Mouse (Mus musculus): Measurements from ENCODE around the gene Slc15a2. TPM values are rescaled to one million over a fixed set of nuclear protein-coding genes. Genes with fewer than 3 reads are reported as not detected.

The Slc15a2 gene
- total and polyA plus RNA-seq, 3 experiments: 1.6 to 144 (median 111) TPM

DNA sequence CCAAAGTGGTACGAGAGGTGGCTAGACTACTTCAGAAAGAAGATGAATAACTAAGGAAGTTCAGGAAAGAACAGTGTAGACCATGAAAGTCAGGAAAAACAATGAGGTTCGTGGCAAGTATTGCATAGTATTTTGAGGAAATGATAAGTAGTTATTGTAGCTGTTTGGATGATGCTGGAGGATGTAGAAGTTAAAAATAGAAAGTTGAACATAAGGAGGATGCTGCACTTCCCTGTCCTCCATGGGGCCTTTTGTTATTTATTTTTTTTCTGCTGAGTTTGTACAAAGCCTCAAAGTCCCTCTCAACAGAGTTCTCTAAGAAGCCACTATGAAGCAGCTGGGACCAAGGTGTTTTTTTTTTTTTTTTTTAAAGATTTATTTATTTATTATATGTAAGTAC is 37.0 kb downstream of the Slc15a2 start:
- no peak for DNase-seq (ENCODE audit: low spot score)
- H3K27me3 ChIP-seq (ENCODE audit: insufficient read depth, low read length): no peaks in the 10 kb centered on the region

DNA sequence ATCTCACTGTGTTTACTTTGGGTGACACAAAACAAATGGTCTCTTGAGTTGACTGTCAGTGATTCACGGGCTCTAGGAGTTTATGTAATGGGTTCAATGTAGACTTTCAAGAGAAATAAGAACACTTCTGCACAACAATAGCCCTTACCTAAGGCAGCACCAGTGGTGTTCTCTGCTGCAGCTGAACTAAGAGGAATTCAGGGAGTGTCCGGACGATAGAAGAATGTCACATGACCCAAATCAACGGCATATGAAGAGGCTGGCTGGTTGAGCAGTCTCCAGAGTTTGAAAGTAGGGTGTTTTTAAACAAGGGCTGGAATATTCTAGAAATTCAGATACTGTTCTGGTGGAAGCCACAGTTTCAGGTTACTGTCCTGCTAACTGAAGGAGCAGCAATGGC is 37.7 kb downstream of the Slc15a2 start:
- Histone ChIP-seq H3K4me3 (ENCODE audit: low read depth, low read length) (no peak overlapping the region), H3K36me3 (replicated peaks) (peaks cover 26% of the 10 kb centered on the region), H3K27me3 (ENCODE audit: insufficient read depth, low read length) (no peaks in the 10 kb centered on the region), H3K9me3 (replicated peaks) (no peaks in the 10 kb centered on the region), H3K4me1 (ENCODE audit: insufficient read depth, low read depth, low read length) (peaks cover 6% of the 10 kb centered on the region)
- ATAC-seq (ENCODE audit: extremely low read depth, insufficient number of reproducible peaks, low FRiP score, poor library complexity, severe bottlenecking) (no peak), DNase-seq (ENCODE audit: low spot score) (no peak)
- TF ChIP-seq POLR2AphosphoS5 (IDR thresholded peaks at IDR 0.05; ENCODE audit: insufficient replicate concordance, low read depth, low read length) (no peak), CTCF (IDR thresholded peaks at IDR 0.05; ENCODE audit: low read depth, low read length) (no peak), GATA2 (IDR thresholded peaks at IDR 0.05; ENCODE audit: borderline replicate concordance, low read depth, low read length) (no peak), TAL1 (conservative IDR thresholded peaks at IDR 0.05; ENCODE audit: low read depth, low read length) (no peak), GATA1 (IDR thresholded peaks at IDR 0.05; ENCODE audit: borderline replicate concordance, low read length) (no peak)

More for the DNA sequence above, 37.0 kb downstream of the Slc15a2 start:
- no peak for ATAC-seq (ENCODE audit: extremely low read depth, insufficient number of reproducible peaks, low FRiP score, poor library complexity, severe bottlenecking)
- H3K4me3 ChIP-seq (ENCODE audit: low read depth, low read length): no peak overlapping the region
- TF ChIP-seq CTCF (IDR thresholded peaks at IDR 0.05; ENCODE audit: low read depth, low read length) (no peak), GATA1 (IDR thresholded peaks at IDR 0.05; ENCODE audit: borderline replicate concordance, low read length) (no peak), GATA2 (IDR thresholded peaks at IDR 0.05; ENCODE audit: borderline replicate concordance, low read depth, low read length) (no peak), TAL1 (conservative IDR thresholded peaks at IDR 0.05; ENCODE audit: low read depth, low read length) (no peak), POLR2AphosphoS5 (IDR thresholded peaks at IDR 0.05; ENCODE audit: insufficient replicate concordance, low read depth, low read length) (no peak)
- peaks cover 29% of the 10 kb centered on the region for H3K36me3 ChIP-seq (replicated peaks)
- peaks cover 9% of the 10 kb centered on the region for H3K4me1 ChIP-seq (ENCODE audit: insufficient read depth, low read depth, low read length)
- H3K9me3 ChIP-seq (replicated peaks): no peaks in the 10 kb centered on the region

DNA sequence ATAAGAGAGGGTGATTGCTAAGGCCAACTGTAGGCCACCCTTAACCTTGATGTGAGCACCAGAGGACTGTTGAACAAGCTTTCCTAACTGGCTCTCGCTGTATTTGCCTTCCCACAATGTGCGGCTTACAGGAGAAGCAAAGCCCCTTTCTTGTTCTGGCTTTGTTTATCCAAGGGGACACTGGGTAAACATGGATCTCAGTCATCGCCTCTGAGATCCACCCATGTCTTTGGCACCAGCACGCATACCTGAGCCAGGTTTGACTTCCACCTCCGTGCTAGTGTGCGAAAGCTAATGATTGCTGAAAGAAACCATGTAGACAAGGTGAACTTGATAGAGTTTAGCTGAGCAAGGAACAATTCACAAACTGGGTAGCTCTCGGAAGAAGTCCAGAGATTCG is 41.2 kb downstream of the Slc15a2 start:
- DNase-seq (ENCODE audit: low spot score): no peak
- no peak for TF ChIP-seq TAL1 (conservative IDR thresholded peaks at IDR 0.05; ENCODE audit: low read depth, low read length)
- TF ChIP-seq GATA1 (IDR thresholded peaks at IDR 0.05; ENCODE audit: borderline replicate concordance, low read length): no peak
- TF ChIP-seq POLR2AphosphoS5 (IDR thresholded peaks at IDR 0.05; ENCODE audit: insufficient replicate concordance, low read depth, low read length): no peak
- TF ChIP-seq CTCF (IDR thresholded peaks at IDR 0.05; ENCODE audit: low read depth, low read length): no peak
- TF ChIP-seq GATA2 (IDR thresholded peaks at IDR 0.05; ENCODE audit: borderline replicate concordance, low read depth, low read length): no peak
- H3K36me3 ChIP-seq (replicated peaks): peaks cover 3% of the 10 kb centered on the region
- ATAC-seq (ENCODE audit: extremely low read depth, insufficient number of reproducible peaks, low FRiP score, poor library complexity, severe bottlenecking): no peak
- no peaks in the 10 kb centered on the region for H3K4me1 ChIP-seq (ENCODE audit: insufficient read depth, low read depth, low read length)
- no peak overlapping the region for H3K4me3 ChIP-seq (ENCODE audit: low read depth, low read length)
- H3K27me3 ChIP-seq (ENCODE audit: insufficient read depth, low read length): no peaks in the 10 kb centered on the region
- no peaks in the 10 kb centered on the region for H3K9me3 ChIP-seq (replicated peaks)

DNA sequence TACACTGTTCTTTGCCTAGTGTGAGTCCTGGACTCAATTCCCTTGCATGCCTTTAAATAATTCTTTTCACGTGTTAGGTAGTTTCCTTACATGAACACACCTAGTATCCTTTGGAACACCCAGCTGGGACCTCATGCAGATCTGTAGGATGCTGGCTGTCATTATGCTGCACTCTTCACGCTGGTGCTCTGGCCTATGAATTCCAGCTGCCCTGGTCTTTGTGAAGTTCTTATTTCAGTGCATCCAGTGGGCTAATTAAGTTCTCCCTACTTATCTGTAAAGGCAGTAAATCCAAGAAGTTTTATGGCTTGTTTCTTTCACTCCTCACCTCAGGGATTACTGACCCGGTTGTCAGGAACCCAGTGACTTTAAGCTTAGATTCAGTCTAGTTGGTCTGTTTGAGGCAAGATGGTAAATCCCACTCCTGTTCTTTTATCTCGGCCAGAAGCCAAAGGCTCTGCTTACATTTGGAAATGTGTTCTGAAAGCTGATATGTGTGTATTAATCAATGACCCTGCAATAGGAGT is 45.3 kb downstream of the Slc15a2 start:
- no peak for TF ChIP-seq GATA2 (IDR thresholded peaks at IDR 0.05; ENCODE audit: borderline replicate concordance, low read depth, low read length)
- TF ChIP-seq GATA1 (IDR thresholded peaks at IDR 0.05; ENCODE audit: borderline replicate concordance, low read length): no peak
- TF ChIP-seq TAL1 (conservative IDR thresholded peaks at IDR 0.05; ENCODE audit: low read depth, low read length): no peak
- no peak for TF ChIP-seq CTCF (IDR thresholded peaks at IDR 0.05; ENCODE audit: low read depth, low read length)
- TF ChIP-seq POLR2AphosphoS5 (IDR thresholded peaks at IDR 0.05; ENCODE audit: insufficient replicate concordance, low read depth, low read length): no peak
- Histone ChIP-seq H3K4me3 (ENCODE audit: low read depth, low read length) (no peak overlapping the region), H3K9me3 (replicated peaks) (no peaks in the 10 kb centered on the region), H3K4me1 (ENCODE audit: insufficient read depth, low read depth, low read length) (no peaks in the 10 kb centered on the region), H3K36me3 (replicated peaks) (no peaks in the 10 kb centered on the region), H3K27me3 (ENCODE audit: insufficient read depth, low read length) (peaks cover 3% of the 10 kb centered on the region)
- ATAC-seq (ENCODE audit: extremely low read depth, insufficient number of reproducible peaks, low FRiP score, poor library complexity, severe bottlenecking) (no peak), DNase-seq (ENCODE audit: low spot score) (no peak)

DNA sequence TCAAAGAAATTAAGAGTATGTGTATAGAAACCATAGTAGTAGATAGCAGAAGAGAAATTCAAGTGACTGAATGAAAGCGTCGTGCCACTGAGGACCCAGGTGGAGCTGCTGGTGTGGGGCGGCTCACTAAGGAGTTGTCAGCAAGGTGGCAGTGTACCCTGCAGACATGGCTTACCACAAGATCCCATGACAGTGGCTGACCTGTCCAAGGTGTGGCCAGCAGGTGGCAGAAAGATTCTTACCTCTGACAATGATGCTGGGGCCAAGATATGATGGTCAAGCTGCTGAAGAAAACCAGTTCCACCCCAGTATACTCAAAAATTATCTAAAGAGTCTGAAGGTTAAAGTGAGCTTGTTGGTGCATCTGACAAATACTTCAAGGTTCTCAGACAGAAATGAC is 49.3 kb downstream of the Slc15a2 start:
- no peaks in the 10 kb centered on the region for H3K4me1 ChIP-seq (ENCODE audit: insufficient read depth, low read depth, low read length)
- no peak for ATAC-seq (ENCODE audit: extremely low read depth, insufficient number of reproducible peaks, low FRiP score, poor library complexity, severe bottlenecking)
- H3K36me3 ChIP-seq (replicated peaks): no peaks in the 10 kb centered on the region
- no peak for TF ChIP-seq CTCF (IDR thresholded peaks at IDR 0.05; ENCODE audit: low read depth, low read length)
- TF ChIP-seq GATA2 (IDR thresholded peaks at IDR 0.05; ENCODE audit: borderline replicate concordance, low read depth, low read length): no peak
- no peak for TF ChIP-seq GATA1 (IDR thresholded peaks at IDR 0.05; ENCODE audit: borderline replicate concordance, low read length)
- TF ChIP-seq TAL1 (conservative IDR thresholded peaks at IDR 0.05; ENCODE audit: low read depth, low read length): no peak
- TF ChIP-seq POLR2AphosphoS5 (IDR thresholded peaks at IDR 0.05; ENCODE audit: insufficient replicate concordance, low read depth, low read length): no peak
- H3K27me3 ChIP-seq (ENCODE audit: insufficient read depth, low read length): peaks cover 3% of the 10 kb centered on the region
- H3K9me3 ChIP-seq (replicated peaks): no peaks in the 10 kb centered on the region
- no peak overlapping the region for H3K4me3 ChIP-seq (ENCODE audit: low read depth, low read length)
- no peak for DNase-seq (ENCODE audit: low spot score)

DNA sequence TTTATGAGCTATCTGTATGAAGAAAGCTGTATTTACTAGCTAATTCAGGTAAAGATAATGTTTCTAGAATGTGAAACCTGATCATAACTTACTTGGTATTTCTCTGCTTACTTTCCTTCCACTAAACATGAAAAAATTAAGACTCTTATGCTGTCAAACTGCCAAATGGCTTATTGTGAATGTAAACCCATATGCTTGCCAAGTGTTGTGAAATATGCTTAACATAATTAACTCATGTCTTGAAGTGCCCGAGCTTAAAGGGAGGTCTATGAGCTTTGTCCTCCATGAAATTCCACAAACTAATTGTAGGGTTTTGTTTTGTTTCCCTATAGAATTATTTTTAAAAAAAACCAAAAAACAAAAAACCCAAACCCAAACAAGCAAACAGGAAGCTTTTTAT is 50.9 kb downstream of the Slc15a2 start:
- TF ChIP-seq POLR2AphosphoS5 (IDR thresholded peaks at IDR 0.05; ENCODE audit: insufficient replicate concordance, low read depth, low read length) (no peak), CTCF (IDR thresholded peaks at IDR 0.05; ENCODE audit: low read depth, low read length) (no peak), GATA2 (IDR thresholded peaks at IDR 0.05; ENCODE audit: borderline replicate concordance, low read depth, low read length) (no peak), TAL1 (conservative IDR thresholded peaks at IDR 0.05; ENCODE audit: low read depth, low read length) (no peak), GATA1 (IDR thresholded peaks at IDR 0.05; ENCODE audit: borderline replicate concordance, low read length) (no peak)
- DNase-seq (ENCODE audit: low spot score): no peak
- Histone ChIP-seq H3K4me3 (ENCODE audit: low read depth, low read length) (no peak overlapping the region), H3K4me1 (ENCODE audit: insufficient read depth, low read depth, low read length) (no peaks in the 10 kb centered on the region), H3K36me3 (replicated peaks) (no peaks in the 10 kb centered on the region), H3K27me3 (ENCODE audit: insufficient read depth, low read length) (peaks cover 3% of the 10 kb centered on the region), H3K9me3 (replicated peaks) (no peaks in the 10 kb centered on the region)
- no peak for ATAC-seq (ENCODE audit: extremely low read depth, insufficient number of reproducible peaks, low FRiP score, poor library complexity, severe bottlenecking)

Data from G1E (cell line).